Mouse (Mus musculus) right cerebral cortex, postnatal 10 days (tissue): ENCODE measurements around the gene Tmem88.

Source experiments
- DNase-seq, 2 experiments: peaks; one replicate each; pipeline ENCODE4 v3.0.0; 2021; ENCODE audit warnings: low spot score in 2 of 2

The Tmem88 gene

GRCm38 (mm10) chr11:69416921-69417448, 19.0 kb upstream of the Tmem88 start:
- DNase-seq, result no peak

DNA sequence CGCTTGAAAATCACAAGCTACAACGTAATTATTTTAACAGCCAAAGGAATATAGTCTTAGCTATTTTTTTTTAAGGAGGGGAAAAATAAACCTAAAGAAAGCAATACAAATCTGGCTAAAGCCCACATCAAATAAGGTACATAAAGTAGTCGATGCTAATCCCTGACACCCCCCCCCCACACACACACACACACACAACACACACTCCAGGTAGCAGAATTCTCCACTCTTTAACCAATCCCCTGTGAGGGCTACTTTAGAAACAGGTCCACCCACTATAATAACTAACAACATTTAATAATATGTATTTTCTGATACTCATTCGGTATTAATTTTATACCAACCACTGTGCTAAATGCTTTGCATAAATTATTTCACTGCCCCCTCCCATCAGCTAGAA, 18.5 kb upstream of the Tmem88 start:
- DNase-seq, result no peak

DNA sequence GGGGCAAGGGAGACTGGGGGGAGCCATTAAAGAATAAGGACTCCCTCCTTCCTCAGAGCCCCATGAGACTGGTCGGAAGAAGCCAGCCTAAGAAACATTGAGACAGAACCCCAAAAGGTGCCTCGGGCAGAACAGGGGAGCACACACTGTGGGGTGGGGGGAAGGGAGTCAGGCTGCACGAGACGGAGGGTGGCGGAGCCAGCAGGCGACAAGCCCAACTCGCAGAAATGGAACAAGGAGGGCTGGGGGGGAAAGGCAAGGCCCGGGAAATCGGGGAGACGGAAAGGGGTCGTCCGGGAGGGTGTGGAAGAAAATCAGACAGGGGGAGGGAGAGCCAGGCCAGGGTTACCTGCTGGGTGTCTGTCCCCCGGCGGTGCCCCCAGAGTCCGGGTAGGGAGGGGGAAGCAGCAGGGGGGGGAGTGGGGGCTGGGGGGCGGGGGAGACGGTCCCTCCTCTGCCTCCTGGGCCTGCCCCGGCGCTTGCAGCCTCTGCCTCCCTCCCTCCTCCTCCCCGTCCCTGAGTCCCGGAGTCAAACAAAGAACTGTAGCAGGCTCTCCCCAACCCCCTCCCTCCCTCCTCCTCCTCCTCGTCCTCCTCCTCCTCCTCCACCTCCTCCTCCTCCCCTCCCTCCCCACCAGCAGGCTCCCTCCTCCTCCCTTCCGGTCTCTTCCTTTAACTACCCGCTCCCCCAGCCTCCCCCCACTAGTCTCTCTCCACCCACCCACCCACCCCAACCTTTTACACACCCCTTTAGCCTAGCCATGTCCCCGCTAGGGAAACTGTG, 17.8 kb upstream of the Tmem88 start:
- DNase-seq, result peak; percentile 77 to 83

DNA sequence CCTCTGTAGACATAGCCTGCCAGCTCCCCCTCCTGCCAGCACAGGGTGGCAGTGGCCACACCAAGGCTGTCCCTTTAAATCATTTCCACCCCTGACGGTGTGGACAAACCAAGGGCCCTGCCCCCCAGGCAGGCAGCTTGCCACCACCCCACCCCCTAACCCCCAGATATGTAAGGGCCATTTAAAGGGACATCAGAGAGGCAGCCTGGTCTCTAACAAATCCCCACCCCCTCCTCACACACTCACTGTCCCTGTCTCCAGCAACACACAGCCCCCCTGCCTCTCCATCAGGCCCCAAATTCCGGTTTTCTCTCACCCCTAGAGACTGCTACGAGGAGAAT, 17.3 kb upstream of the Tmem88 start:
- peak; percentile 77 to 86 for DNase-seq

DNA sequence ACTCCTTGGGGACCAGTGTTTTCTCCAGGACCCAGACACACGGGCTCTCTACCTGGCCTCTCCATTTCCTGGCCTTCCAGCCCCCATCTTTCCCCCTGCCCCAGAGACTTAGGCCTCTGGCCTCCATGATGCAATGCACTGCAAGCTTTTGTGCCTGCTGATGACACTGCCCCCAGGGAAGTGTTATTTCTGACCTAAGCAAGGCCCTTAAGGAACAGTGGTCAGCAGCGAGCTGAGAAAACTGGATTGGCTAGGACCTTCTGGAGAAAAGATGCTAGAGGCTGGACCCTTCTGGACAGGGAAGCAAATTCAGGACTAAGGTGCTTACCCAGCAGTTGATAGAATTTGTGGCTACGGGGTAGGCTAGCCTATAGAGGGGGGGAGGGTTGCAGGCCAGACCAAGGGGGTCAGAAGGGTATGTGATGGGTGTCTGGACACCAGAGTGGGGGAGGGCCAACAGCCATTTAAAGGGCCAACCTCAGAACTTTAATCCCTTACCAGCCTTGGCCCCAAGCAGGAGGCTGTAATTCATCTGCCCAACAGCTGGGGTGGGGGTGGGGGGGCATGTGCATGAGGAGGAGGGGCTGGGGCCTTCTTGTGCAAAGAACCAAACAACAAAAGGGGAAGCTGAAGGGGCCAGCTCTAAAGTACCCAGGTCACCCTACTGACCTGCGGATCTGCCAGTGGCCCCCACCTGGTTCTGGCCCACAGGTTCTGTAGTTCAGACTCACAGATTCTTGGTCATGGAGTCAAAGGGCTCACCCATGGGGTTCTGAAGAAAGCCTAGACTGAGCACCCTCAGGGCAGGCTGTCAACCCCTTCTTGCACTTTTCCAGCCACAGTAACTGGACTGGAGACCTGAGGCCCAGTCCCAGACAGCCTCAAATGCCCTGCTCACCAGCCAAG, 16.6 kb upstream of the Tmem88 start:
- peak; percentile 25 to 42 for DNase-seq

DNA sequence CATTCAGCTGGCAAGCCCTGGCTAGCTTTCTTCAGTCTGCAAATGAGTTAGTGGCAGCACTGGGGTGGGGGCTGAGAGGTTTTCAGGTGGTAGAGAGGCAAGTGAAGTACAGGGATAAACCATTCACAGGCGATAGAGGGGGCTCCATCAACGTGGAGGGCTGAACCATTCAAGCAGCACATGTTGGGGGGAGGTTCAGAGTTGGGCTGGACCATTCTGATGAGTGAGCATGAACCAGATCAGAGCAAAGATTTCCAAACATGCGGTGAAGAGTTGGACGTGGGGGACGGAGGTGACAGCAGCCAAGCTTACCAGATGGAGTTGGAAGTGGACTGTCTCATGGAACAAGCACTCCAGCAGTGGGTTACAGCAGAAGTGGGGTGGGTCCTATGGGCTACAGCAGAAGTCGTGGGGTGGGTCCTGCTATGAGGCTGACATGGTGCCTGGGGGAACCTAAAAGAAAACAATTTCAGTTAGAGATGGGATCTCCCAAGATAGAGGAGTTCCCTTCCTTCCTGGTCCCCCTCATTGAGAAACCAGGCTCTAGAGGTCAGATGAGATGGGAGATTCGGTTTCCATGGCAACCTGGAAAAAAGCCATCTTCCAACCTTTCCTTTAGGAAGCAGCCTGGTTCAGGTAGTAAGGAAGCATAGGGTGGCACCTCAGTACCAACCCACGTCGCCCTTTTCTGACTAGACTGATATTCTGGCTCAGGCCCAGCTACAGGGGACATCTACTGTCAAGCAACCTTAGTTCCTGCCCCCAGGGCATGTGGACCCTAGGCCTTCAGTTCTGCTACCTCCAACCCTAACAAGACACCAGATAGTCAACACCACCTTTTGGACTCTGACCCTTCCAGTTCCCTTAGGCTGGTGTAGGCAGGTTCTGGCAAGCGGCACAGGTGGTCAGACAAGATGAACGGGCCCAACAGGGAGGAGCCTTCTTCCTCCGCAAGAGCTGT, 15.5 kb upstream of the Tmem88 start, which contains the start of gene Kdm6b:
Gene Kdm6b (minus strand): TSS at position 455 of the 961 bp plus-strand sequence.
- DNase-seq, result peak; percentile 82 to 88

GRCm38 (mm10) chr11:69412548-69412947, 14.5 kb upstream of the Tmem88 start:
- DNase-seq, result peak in 1 of 2 experiments; percentile 33

GRCm38 (mm10) chr11:69411538-69412203, 13.6 kb upstream of the Tmem88 start:
- peak; percentile 75 to 80 for DNase-seq

DNA sequence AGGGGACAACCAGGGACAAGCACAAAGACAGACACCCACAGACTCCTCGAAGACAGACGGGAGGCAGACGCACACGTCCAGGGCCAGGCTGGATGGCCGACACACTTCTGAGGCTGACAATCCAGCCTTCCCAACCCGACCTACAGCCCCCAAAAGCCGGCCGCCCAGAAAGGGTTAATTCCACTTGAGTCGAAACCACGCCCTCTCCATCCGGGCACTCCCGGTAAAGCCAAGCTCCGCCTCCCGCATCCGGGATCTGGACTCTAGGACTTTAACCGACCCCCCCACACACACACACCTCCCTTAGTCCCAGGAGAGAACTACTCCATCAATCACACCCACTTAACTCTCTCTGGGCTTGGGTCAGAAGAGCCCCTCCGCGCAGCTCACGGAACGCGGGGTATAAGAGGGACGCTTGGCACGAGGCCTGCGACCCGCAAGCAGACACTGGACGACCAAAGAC, 13.1 kb upstream of the Tmem88 start:
- peak; percentile 97 for DNase-seq

DNA sequence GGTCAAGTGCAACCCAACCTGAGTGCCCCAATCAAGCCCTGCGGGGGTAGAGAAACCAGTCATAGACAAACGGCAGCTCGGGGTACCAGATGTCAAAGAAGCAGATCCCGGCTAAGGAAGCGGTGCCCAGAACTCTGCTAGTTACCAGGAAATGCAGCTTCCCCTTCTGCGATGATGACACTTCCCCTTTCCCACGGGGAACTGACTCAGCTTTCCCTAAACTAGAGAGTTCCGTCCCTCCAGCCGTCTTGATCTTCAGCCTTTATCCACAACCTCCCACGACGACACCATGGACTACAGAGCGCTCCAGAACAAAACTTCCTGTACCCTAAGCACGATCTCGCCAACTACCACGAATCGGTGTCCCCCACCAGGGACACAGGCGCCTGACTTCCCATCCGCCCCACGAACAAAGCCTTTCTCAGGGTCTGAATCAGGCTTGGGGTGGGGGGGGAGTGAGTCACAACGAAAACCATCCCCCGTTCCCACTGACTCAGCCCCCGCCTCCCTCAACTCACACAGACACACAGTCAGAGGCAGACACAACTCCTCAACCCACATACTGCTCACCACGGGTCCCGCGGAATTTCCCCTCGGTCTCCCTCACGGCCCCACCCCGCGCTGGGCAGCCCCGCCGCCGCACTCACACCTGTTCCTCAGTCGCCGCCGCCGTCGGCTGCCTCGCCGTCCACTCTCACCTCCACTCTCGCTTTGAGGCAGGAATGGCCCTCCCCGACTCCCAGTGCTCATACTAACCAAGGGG, 12.5 kb upstream of the Tmem88 start:
- peak; percentile 73 to 83 for DNase-seq

- peak in 1 of 2 experiments; percentile 73 for DNase-seq
These were observed 11.9 kb upstream of the Tmem88 start for GRCm38 (mm10) chr11:69410045-69410309.

- DNase-seq, result peak; percentile 88 to 89
These were observed 11.5 kb upstream of the Tmem88 start for GRCm38 (mm10) chr11:69409378-69410044.

DNA sequence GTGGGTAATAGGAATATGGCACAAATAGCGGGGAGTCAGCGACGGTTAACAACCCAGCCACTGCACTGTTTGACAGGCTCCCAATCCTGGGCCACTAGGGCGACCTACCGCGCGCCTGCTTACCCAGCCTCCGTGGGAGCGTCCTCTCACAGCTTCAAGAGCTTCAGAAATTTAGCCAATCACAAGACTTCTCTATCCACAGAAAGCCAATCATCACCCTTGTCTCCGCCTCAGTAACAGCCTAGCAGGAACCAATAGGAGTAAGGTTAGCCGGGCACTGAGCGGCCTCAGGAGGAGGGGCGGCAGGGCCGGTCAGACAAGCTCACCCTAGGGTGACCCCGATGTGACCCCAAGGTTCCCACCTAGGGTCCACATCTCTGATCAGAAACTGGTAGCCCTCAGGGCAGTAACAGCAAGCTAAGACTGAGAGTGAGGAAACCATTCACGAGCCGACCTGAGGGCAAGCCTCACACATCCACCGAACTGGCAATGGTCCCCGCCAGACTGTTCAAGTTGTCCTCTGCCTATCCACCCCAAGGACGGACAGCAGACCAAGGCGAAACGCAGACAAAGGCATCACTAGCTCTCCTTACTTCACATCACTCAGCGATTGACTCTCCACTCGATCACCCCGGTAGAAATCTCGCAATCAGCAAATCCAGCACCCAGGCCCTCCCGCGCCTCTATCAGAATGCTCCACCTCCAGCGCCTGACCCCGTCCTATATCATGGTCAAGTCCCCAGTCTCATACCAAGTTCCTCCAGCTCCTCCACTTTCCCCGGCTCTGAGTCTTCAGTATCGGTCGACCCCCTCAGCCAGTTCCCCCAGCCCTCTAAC, 10.7 kb upstream of the Tmem88 start:
- peak; percentile 86 to 93 for DNase-seq

DNA sequence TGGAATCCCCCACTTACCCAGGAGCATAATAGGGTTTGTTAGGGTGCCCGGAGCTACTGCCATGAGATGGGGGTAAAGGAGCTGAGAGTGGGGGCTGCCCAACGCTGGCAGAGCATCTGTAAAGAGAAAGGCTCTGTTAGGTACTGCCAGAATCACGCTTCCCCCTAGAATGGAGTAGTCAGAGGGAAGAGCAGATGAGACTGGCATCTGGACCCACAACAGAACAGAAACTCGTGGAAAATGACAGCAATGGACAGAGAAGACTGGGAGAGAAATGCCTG, 9.6 kb upstream of the Tmem88 start:
- DNase-seq, result no peak

DNA sequence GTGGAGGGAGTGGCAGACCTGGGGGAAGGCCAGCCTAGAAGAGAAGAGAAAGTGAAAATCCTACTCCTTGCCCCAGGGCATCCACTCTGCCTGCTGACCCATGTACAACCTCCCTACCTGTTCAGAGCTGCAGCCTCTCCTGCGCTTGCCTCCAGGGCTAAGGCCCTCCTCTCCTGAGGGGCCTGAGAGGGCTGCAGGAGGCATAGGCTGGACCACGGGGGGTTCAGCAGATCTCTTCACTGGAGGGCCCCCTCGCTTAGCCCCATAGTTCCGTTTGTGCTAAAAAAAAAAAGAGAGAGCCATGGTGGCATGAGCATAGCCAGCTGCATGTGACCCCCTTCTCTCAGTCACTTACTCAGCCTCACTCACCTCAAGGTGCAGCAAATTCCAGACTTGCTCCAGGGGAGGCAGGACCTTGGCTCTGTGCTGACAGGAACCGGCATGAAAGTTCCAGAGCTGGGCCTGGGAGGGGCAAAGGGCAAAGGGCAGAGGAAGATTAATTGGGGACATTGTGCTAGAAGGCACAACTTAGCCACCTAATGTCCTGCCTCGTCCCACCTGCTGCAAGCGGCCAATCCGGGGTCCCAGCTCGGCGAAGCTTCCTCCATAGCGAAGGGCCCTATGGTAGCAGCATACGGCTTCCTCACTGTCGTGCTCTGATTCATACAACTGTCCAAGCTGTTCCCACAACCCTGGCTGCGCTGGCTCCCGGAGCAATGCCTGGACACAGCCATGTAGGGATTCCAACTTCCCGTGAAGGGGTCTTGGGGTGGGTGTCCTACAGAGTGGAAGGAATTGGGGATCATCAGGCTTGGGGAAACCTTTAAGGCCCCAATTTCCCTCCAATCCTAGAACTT, 9.1 kb upstream of the Tmem88 start:
- peak in 1 of 2 experiments; percentile 42 for DNase-seq

DNA sequence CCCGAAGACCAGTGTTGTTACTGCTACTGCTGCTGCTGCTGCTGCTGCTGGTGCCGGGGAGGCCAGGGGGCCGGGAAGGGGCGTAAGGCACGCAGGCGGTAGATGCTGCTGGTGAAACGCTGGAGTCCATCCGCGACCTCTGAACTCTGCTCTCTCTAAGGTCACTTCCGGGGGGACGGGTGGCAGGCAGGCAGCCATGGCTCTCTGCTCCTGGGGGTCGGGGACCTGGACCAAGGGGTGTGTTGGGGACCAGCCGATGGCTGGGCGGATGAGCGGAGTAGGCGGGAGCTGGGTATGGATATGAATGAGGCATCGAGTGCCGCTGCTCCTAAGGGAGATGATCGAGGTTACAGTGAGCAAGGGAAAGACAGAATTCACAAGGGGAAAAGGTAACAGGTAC, 8.2 kb upstream of the Tmem88 start:
- peak; percentile 29 to 46 for DNase-seq

DNA sequence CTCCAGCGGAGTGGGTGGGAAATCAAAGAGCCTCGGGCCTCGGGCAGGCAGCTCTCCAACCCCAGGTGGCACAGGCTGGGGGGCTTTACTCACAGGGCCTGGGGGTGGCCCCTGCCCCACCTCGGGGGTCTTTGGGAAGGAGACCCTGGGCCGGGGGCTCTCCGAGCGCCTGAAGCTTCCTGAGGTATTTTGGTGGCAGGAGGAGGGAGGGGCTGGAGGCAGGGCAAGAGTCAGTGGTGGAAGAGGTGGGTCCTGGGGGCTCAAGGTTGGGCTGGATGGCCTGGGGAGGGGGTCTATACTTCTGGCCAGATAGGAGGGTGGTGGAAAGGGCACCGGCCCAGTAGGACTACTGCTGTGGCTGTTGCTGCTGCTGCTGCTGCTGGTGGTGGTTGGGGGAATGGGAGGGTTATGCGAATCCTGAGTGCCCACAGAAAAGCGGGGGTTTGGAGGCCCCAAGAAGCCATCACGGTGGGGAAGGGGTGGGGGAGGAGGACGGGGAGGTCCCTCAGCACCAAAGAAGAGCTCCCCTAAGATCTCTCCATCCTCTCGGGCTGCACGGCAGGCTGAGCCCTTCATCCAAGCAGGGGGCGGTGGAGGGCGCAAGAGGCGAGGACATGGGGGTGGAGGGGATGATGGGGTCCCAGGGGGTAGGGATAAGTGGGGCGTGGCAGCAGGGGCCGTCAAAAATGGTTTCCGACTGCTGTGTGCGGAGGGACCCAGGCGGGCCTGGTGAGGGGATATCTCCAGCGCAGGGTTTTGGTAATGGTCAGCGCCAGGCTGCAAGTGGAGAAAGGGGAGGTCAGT, 7.6 kb upstream of the Tmem88 start:
- DNase-seq, result peak in 1 of 2 experiments; percentile 21
